Mouse (Mus musculus): Measurements from ENCODE around the gene Rae1.

- TF ChIP-seq CTCF (IDR thresholded peaks at IDR 0.05; ENCODE audit: low read depth) (no peak), EP300 (IDR thresholded peaks at IDR 0.05; ENCODE audit: low read depth) (no peak)
Measured at GRCm38 (mm10) chr2:172975159-172975558, 24.8 kb upstream of the Rae1 start.

Data from liver, embryonic 14.5 days (tissue).